Mouse (Mus musculus): ENCODE results near the gene Phyhd1. TPM values are rescaled to one million over a fixed set of nuclear protein-coding genes. Genes with fewer than 3 reads are reported as not detected.

Gene Phyhd1
- polyA plus RNA-seq, 1 experiment from 2014 or later = 14.1 TPM

DNA sequence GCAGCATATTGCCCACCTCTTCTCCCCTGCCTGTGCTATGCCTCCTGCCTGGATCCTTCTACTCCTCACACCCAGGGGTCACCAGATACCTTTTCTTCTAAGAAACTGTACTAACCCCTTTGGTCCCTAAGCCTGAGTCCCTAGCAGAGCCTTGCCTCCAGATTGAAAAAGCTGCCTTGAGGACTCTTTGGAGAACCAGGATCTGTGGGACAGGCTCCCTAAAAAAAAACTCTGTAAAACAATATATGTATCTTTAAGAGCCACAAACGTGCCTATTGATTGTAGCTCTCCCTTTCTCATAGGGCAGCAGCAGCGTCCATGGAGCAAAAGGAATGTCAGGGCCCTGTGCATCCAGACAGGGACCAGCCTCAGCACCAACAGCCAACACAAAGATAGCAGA is 25.7 kb upstream of the Phyhd1 start, which contains the start of gene Gm28035:
TSS of gene Gm28035 (plus strand) at position 301 of the 400 bp plus-strand sequence.
- Histone ChIP-seq H3K36me3 (ENCODE audit: control insufficient read depth, insufficient read depth, low read length) (peaks cover 32% of the 10 kb centered on the region), H3K27me3 (replicated peaks; ENCODE audit: control insufficient read depth, insufficient read depth, low read length) (no peaks in the 10 kb centered on the region), H3K4me2 (ENCODE audit: low read length) (peak within 1 kb of the TSS; percentile 89), H3K9me3 (ENCODE audit: control insufficient read depth, low read length) (no peaks in the 10 kb centered on the region), H3K9ac (ENCODE audit: low read length) (0 out of 2 replicates have a peak within 1 kb of the TSS, but pooled peaks have one; percentile 20), H3K4me1 (replicated peaks; ENCODE audit: control insufficient read depth, insufficient read depth, low read length) (peaks cover 23% of the 10 kb centered on the region), H3K27ac (ENCODE audit: low read depth) (0 out of 2 replicates have a peak within 1 kb of the TSS, but pooled peaks have one; percentile 5), H3K4me3 (ENCODE audit: low read depth, low read length) (no peak within 1 kb of the TSS)
- DNase-seq (ENCODE audit: low spot score) (no peak), ATAC-seq (replicated peaks; ENCODE audit: low FRiP score, low TSS enrichment, low read depth) (no peak)
- 75% methylated on average over 2 of the region's 2 CpGs for WGBS

DNA sequence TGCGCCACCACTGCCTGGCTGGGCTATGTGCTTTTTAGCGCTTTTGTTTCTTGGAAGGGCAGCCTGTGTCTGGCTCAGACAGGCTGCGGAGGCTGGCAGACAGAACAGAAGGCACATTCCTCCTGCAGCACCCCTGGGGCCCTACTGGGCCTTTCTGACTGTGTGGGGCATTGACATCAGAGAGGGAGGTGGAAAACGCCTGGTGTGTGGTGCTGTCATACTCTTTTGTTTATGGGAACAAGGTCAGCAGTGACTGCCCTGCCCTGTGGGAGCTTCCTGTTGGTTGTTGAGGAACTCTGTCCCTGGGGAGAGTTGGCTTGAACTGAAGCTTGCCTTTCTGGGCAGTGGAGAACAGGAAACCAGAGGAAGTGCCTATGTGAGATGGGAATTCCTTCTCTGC is 23.5 kb upstream of the Phyhd1 start:
- no peak overlapping the region for H3K4me3 ChIP-seq (ENCODE audit: low read depth, low read length)
- peaks cover 14% of the 10 kb centered on the region for H3K4me1 ChIP-seq (replicated peaks; ENCODE audit: control insufficient read depth, insufficient read depth, low read length)
- peaks cover 32% of the 10 kb centered on the region for H3K36me3 ChIP-seq (ENCODE audit: control insufficient read depth, insufficient read depth, low read length)
- no peak overlapping the region for H3K27ac ChIP-seq (ENCODE audit: low read depth)
- H3K4me2 ChIP-seq (ENCODE audit: low read length) = no peak overlapping the region
- no peak for DNase-seq (ENCODE audit: low spot score)
- H3K27me3 ChIP-seq (replicated peaks; ENCODE audit: control insufficient read depth, insufficient read depth, low read length) = no peaks in the 10 kb centered on the region
- H3K9me3 ChIP-seq (ENCODE audit: control insufficient read depth, low read length) = no peaks in the 10 kb centered on the region
- whole genome bisulfite sequencing = 41% methylated on average over 4 of the region's 4 CpGs
- ATAC-seq (replicated peaks; ENCODE audit: low FRiP score, low TSS enrichment, low read depth) = no peak
- H3K9ac ChIP-seq (ENCODE audit: low read length) = no peak overlapping the region

DNA sequence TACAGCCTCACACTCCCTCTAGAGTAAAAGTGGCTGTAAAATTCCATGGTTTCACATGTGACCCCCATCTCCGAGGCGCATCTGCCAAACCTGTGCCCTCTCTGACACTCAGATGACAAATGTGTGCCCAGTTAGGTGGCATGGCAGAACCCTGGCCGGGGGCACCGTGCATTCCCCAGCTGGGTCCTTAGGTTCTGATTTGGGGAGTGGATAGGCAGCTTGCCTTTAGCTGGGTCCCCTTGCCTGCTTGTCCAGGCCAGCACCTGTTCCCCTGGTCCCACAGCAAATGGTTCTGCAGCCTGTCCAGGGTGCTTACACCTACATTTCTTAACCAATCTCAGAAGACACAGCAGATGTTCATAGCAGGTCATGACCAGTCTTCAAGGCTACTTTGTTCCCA is 22.6 kb upstream of the Phyhd1 start:
- ATAC-seq (replicated peaks; ENCODE audit: low FRiP score, low TSS enrichment, low read depth) = no peak

DNA sequence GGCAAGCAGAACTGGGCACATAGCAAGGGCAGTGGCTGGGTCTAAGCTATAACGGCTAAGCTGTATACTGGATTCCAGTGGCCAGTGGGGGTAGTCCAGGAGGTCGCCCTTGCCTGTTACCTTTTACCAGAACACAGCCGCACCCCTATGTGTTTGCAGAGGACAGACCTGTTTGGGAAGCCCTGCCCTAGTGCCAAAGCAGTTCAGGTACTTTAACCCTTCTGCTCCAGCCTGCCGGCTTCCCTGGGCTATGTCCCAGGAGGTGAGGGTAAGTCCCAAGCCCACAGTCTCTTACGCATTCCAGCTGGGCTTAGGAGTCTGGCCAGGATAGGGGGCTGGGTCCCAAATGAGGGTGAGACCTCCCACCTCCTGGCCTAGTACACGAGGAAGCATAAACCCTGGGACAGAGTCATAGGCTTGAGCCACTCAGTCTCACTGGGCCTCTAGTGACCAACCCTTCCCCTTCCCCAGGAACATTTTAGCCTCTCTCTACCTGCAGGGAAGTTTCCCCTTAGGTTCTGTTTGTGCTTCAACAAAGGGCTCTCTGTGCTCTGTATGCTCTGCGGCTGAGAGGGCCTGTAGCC is 21.3 kb upstream of the Phyhd1 start:
- H3K9me3 ChIP-seq (ENCODE audit: control insufficient read depth, low read length) = no peaks in the 10 kb centered on the region
- ATAC-seq (replicated peaks; ENCODE audit: low FRiP score, low TSS enrichment, low read depth) (peak; percentile 26; the same call in 1 of the 2 replicates), DNase-seq (ENCODE audit: low spot score) (no peak)
- no peaks in the 10 kb centered on the region for H3K27me3 ChIP-seq (replicated peaks; ENCODE audit: control insufficient read depth, insufficient read depth, low read length)
- no peak overlapping the region for H3K9ac ChIP-seq (ENCODE audit: low read length)
- 56% methylated on average over 7 of the region's 7 CpGs for WGBS
- peaks cover 52% of the 10 kb centered on the region for H3K36me3 ChIP-seq (ENCODE audit: control insufficient read depth, insufficient read depth, low read length)
- 0 out of 2 replicates have a peak, but pooled peaks cover under 1% of the 10 kb centered on the region for H3K4me1 ChIP-seq (replicated peaks; ENCODE audit: control insufficient read depth, insufficient read depth, low read length)
- H3K27ac ChIP-seq (ENCODE audit: low read depth) = peak overlapping the region; percentile 29; the same call in 1 of the 2 replicates
- H3K4me3 ChIP-seq (ENCODE audit: low read depth, low read length) = no peak overlapping the region
- H3K4me2 ChIP-seq (ENCODE audit: low read length) = no peak overlapping the region

More for the DNA sequence above, 22.6 kb upstream of the Phyhd1 start:
- Histone ChIP-seq H3K9ac (ENCODE audit: low read length) (no peak overlapping the region), H3K4me2 (ENCODE audit: low read length) (no peak overlapping the region), H3K36me3 (ENCODE audit: control insufficient read depth, insufficient read depth, low read length) (peaks cover 40% of the 10 kb centered on the region), H3K27me3 (replicated peaks; ENCODE audit: control insufficient read depth, insufficient read depth, low read length) (no peaks in the 10 kb centered on the region), H3K4me1 (replicated peaks; ENCODE audit: control insufficient read depth, insufficient read depth, low read length) (peaks cover 13% of the 10 kb centered on the region), H3K27ac (ENCODE audit: low read depth) (no peak overlapping the region), H3K4me3 (ENCODE audit: low read depth, low read length) (no peak overlapping the region), H3K9me3 (ENCODE audit: control insufficient read depth, low read length) (no peaks in the 10 kb centered on the region)
- 93% methylated on average over 4 of the region's 4 CpGs for WGBS
- DNase-seq (ENCODE audit: low spot score) = no peak

DNA sequence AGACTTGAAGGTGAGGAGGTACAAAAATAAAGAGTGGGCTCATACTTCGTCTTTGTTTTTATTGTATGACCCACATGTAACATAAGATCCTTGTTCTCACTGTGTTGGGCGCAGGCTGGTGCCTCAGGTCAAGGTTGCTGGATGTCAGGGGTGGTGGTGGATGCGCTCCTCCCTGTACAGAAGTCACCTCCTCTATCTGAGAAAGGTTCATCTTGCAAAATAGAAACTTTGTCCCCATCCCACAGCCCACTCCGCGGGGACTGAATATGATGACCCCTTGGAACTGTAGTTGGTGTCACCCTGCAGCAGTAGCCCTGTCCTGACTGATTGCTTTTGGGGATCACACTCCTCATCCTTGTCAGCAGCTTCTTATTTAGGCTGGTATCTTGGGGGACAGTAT is 19.0 kb upstream of the Phyhd1 start:
- Histone ChIP-seq H3K27ac (ENCODE audit: low read depth) (no peak overlapping the region), H3K4me2 (ENCODE audit: low read length) (no peak overlapping the region), H3K9me3 (ENCODE audit: control insufficient read depth, low read length) (no peaks in the 10 kb centered on the region), H3K9ac (ENCODE audit: low read length) (no peak overlapping the region), H3K27me3 (replicated peaks; ENCODE audit: control insufficient read depth, insufficient read depth, low read length) (no peaks in the 10 kb centered on the region), H3K4me1 (replicated peaks; ENCODE audit: control insufficient read depth, insufficient read depth, low read length) (peaks cover 6% of the 10 kb centered on the region; the same call in 1 of the 2 replicates), H3K4me3 (ENCODE audit: low read depth, low read length) (no peak overlapping the region), H3K36me3 (ENCODE audit: control insufficient read depth, insufficient read depth, low read length) (peaks cover 31% of the 10 kb centered on the region)
- WGBS = 96% methylated on average over 5 of the region's 5 CpGs
- no peak for DNase-seq (ENCODE audit: low spot score)
- ATAC-seq (replicated peaks; ENCODE audit: low FRiP score, low TSS enrichment, low read depth) = no peak

DNA sequence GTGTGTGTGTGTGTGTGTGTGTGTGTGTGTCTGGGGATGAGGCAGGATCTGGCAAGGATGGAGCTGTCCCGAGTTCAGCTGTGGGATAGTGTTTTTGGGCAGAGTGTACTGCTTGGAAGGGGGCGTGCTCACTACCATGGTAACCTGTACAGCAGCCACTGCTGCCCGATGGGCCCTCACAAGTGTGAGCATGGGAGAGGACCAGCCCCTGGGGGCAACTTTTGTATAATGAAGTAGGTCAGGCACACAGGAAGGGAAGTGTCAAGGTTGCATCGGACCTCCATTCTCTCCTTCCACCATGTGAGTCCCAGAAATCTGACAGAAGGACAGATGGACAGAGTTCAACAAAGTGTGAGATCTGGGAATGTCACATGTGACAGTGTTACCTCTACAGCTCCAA is 18.3 kb upstream of the Phyhd1 start:
- Histone ChIP-seq H3K4me1 (replicated peaks; ENCODE audit: control insufficient read depth, insufficient read depth, low read length) (peaks cover 10% of the 10 kb centered on the region; the same call in 1 of the 2 replicates), H3K9me3 (ENCODE audit: control insufficient read depth, low read length) (no peaks in the 10 kb centered on the region), H3K4me3 (ENCODE audit: low read depth, low read length) (no peak overlapping the region), H3K4me2 (ENCODE audit: low read length) (no peak overlapping the region), H3K9ac (ENCODE audit: low read length) (no peak overlapping the region), H3K36me3 (ENCODE audit: control insufficient read depth, insufficient read depth, low read length) (peaks cover 31% of the 10 kb centered on the region), H3K27ac (ENCODE audit: low read depth) (no peak overlapping the region), H3K27me3 (replicated peaks; ENCODE audit: control insufficient read depth, insufficient read depth, low read length) (no peaks in the 10 kb centered on the region)
- 78% methylated on average over 4 of the region's 4 CpGs for WGBS
- ATAC-seq (replicated peaks; ENCODE audit: low FRiP score, low TSS enrichment, low read depth) = no peak
- DNase-seq (ENCODE audit: low spot score) = no peak

DNA sequence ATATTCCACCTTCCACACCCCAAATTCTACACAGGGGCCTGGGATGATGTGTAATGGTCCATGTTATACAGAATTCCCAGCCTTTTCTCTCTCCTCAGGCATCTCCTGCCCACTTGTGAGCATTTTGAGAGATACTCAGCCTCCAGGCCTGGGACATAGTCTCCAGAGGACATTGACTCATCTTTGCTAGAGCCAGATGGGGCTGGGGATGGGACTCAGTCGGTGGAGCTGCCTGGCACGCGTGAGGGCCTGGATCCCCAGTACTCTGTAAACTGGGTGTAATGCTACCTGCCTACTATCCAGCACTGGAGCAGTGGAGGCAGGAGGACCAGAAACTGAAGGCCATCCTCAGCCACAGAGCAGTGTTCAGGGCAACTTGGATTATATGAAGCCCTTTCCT is 16.8 kb upstream of the Phyhd1 start:
- 97% methylated on average over 3 of the region's 3 CpGs for WGBS
- H3K4me3 ChIP-seq (ENCODE audit: low read depth, low read length) = no peak overlapping the region
- H3K9me3 ChIP-seq (ENCODE audit: control insufficient read depth, low read length) = no peaks in the 10 kb centered on the region
- H3K9ac ChIP-seq (ENCODE audit: low read length) = no peak overlapping the region
- H3K4me1 ChIP-seq (replicated peaks; ENCODE audit: control insufficient read depth, insufficient read depth, low read length) = peaks cover 10% of the 10 kb centered on the region; the same call in 1 of the 2 replicates
- H3K27ac ChIP-seq (ENCODE audit: low read depth) = no peak overlapping the region
- peaks cover 23% of the 10 kb centered on the region for H3K36me3 ChIP-seq (ENCODE audit: control insufficient read depth, insufficient read depth, low read length)
- H3K27me3 ChIP-seq (replicated peaks; ENCODE audit: control insufficient read depth, insufficient read depth, low read length) = no peaks in the 10 kb centered on the region
- H3K4me2 ChIP-seq (ENCODE audit: low read length) = no peak overlapping the region
- DNase-seq (ENCODE audit: low spot score) = no peak
- no peak for ATAC-seq (replicated peaks; ENCODE audit: low FRiP score, low TSS enrichment, low read depth)

DNA sequence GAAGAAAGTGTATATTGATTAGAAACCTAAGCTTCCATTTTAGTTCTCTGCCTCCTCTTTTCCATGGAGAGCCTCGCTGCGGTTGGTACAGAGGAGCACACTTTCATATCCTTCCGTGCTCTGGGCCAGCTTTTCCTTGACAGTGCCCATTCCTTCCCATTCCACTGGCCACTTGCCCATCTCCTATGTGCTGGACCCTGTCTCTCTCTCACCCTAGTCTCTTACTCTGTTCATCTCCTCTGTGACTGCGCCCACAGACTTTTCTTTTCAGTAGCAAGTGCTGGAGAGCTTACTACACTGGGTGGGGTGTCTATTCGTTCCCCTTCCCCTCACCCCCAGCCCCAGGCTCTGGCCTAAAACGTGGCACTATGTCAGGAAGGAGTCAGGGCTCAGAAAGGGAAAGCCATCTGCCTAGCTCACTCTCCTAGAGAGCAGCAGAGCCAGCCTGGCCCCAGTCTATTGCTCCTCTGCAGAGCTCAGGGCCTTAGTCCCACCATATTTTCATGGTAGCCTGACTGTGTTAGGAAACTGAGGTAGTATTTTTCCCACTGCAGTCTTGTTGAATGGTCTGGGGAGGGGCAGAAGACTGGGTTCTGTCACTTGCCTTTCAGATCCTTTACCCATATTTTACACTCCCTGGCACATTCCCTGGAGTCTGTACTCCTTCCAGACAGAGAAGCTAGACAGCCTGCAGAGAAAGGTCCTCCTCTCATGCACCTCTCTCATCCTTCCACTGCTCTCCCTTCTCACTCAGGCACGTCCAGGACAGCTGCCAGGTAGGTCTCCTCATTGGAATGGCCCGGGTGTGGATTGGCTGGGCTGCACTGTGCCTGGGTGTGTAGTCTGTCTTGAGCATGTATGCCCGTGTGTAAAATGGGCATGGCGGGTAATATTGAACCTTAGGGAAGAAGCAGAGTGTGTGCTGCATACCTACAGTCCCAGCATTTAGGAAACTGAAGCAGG is 15.6 kb upstream of the Phyhd1 start:
- ATAC-seq (replicated peaks; ENCODE audit: low FRiP score, low TSS enrichment, low read depth) (no peak), DNase-seq (ENCODE audit: low spot score) (no peak)
- Histone ChIP-seq H3K4me2 (ENCODE audit: low read length) (no peak overlapping the region), H3K4me3 (ENCODE audit: low read depth, low read length) (no peak overlapping the region), H3K36me3 (ENCODE audit: control insufficient read depth, insufficient read depth, low read length) (peaks cover 32% of the 10 kb centered on the region), H3K27ac (ENCODE audit: low read depth) (no peak overlapping the region), H3K4me1 (replicated peaks; ENCODE audit: control insufficient read depth, insufficient read depth, low read length) (peaks cover 10% of the 10 kb centered on the region; the same call in 1 of the 2 replicates), H3K9ac (ENCODE audit: low read length) (no peak overlapping the region), H3K27me3 (replicated peaks; ENCODE audit: control insufficient read depth, insufficient read depth, low read length) (no peaks in the 10 kb centered on the region), H3K9me3 (ENCODE audit: control insufficient read depth, low read length) (no peaks in the 10 kb centered on the region)
- WGBS = 85% methylated on average over 10 of the region's 10 CpGs

All from intestine, embryonic 14.5 days (tissue).